Mouse (Mus musculus) midbrain, postnatal 0 days (tissue): ENCODE results near the gene Traf2. TPM values are rescaled to one million over a fixed set of nuclear protein-coding genes. Genes with fewer than 3 reads are reported as not detected.

Source experiments
- ATAC-seq: fragments of 200-750 bp; cut with Nextera tagmentation; 2 replicates; pipeline ENCODE4 v1.8.0; 2017; ENCODE audit warnings: moderate number of reproducible peaks, mild to moderate bottlenecking, moderate TSS enrichment, moderate library complexity; ENCODE audit not compliant: low FRiP score
- DNase-seq: peaks from one replicate; pipeline ENCODE4 v3.0.0-alpha.2; 2015; ENCODE audit warnings: low spot score
- H3K27ac ChIP-seq: fragments of 300-500 bp; sonication (generic); 2 replicates; pipeline ENCODE4 v1.5.1; 2014; ENCODE audit warnings: low read depth, mild to moderate bottlenecking, low read length, mixed read lengths
- H3K27me3 ChIP-seq: fragments of 300-500 bp; sonication (generic); 2 replicates; pipeline ENCODE4 v1.6.1; 2014; ENCODE audit warnings: low read length, control low read depth, mixed read lengths; ENCODE audit not compliant: insufficient read depth
- H3K36me3 ChIP-seq: fragments of 300-500 bp; sonication (generic); 2 replicates; pipeline ENCODE4 v1.6.1; 2014; ENCODE audit warnings: low read length, control low read depth, mixed read lengths; ENCODE audit not compliant: insufficient read depth
- H3K4me1 ChIP-seq: fragments of 300-500 bp; sonication (generic); 2 replicates; pipeline ENCODE4 v1.6.1; 2014; ENCODE audit warnings: mild to moderate bottlenecking, control low read depth, antibody characterized with exemption, low read length, mixed read lengths; ENCODE audit not compliant: insufficient read depth
- H3K4me2 ChIP-seq: fragments of 300-500 bp; sonication (generic); 2 replicates; pipeline ENCODE4 v1.6.1; 2014; ENCODE audit warnings: low read depth, mild to moderate bottlenecking, low read length, mixed read lengths; ENCODE audit not compliant: poor library complexity, severe bottlenecking
- H3K4me3 ChIP-seq: fragments of 300-500 bp; sonication (generic); 2 replicates; pipeline ENCODE4 v1.5.1; 2014; ENCODE audit warnings: low read depth, mild to moderate bottlenecking, low read length, moderate library complexity
- H3K9ac ChIP-seq: fragments of 300-500 bp; sonication (generic); replicated peaks from 2 replicates; pipeline ENCODE4 v1.6.1; 2014; ENCODE audit warnings: mild to moderate bottlenecking, low read length, moderate library complexity, mixed read lengths; ENCODE audit not compliant: poor library complexity, severe bottlenecking
- H3K9me3 ChIP-seq: fragments of 300-500 bp; sonication (generic); 2 replicates; pipeline ENCODE4 v1.6.1; 2016; ENCODE audit warnings: low read length, control low read depth
- CTCF ChIP-seq: IDR thresholded peaks from 2 replicates; pipeline ENCODE4 v1.5.1; 2016; ENCODE audit warnings: antibody characterized with exemption, mild to moderate bottlenecking
- WGBS: fragments of 180-500 bp; shearing (Covaris S2); extraction: QIAGEN DNeasy Blood & Tissue Kit; methylation state at CpG from one replicate; pipeline ENCODE4 v1.1.7; 2014; 5-methylcytosine and 5-hydroxymethylcytosine counted together
- polyA plus RNA-seq: library from polyadenylated mRNA; unstranded; fragments of >200 nt; fragmentation: Nextera tagmentation; extraction: Ambion mirVana; gene quantifications from 2 replicates; pipeline ENCODE4 v1.2.1, GENCODE M21; 2015
- total RNA-seq: library from RNA; depleted of rRNA; stranded (reverse); fragments of >200 nt; gene quantifications from 2 replicates; pipeline ENCODE4 v1.2.3, GENCODE M21; 2014

Gene Traf2
- total and polyA plus RNA-seq, 2 experiments from 2014 or later, result 5.5 to 7.0 TPM

DNA sequence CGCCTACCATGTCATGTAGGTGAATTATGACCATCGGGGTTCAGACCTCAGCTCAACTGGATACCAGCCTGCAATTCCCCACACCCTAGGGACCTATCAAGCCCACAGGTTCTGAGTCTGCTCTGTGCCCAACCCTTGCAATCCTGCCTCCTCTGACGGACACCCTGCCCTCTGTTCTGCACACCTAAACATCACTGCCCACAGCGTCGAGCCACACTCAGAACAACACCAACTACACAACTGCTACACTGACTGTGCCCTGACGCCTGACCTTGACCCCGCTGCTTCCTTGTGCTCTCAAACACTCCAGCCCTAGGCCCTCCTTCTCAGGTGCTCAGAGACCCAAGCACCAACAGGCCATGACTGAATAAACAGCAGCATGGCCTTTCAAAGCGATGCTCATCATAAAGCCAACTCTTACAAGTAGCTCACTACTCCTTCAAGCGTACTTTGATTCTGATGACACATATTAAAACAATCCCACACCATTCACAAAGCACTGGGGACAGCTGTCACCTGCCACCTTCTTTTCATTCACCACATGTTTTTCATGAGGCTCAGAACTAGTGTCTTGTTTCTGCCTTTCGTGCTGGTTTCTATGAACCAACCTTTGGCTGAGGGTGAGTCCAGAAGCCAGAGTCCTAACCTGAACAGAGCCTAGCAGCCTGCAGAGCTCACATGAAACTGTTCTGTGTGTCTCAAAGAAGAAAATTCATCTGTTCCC lies 4.9 kb downstream of the Traf2 start:
- ATAC-seq (no peak), DNase-seq (no peak)
- Histone ChIP-seq H3K4me2 (no peak overlapping the region), H3K27me3 (no peaks in the 10 kb centered on the region), H3K36me3 (0 out of 2 replicates have a peak, but pooled peaks cover 3% of the 10 kb centered on the region), H3K4me3 (no peak overlapping the region), H3K9ac (no peak overlapping the region), H3K4me1 (peaks cover 4% of the 10 kb centered on the region; the same call in 1 of the 2 replicates), H3K27ac (no peak overlapping the region), H3K9me3 (no peaks in the 10 kb centered on the region)
- no peak for TF ChIP-seq CTCF
- 94% methylated on average over 10 of the region's 10 CpGs for WGBS

- H3K36me3 ChIP-seq, result peaks cover 7% of the 10 kb centered on the region; the same call in 1 of the 2 replicates
- WGBS, result 92% methylated on average over 4 of the region's 4 CpGs
Observed at GRCm38 (mm10) chr2:25540541-25540948, 6.2 kb downstream of the Traf2 start.

DNA sequence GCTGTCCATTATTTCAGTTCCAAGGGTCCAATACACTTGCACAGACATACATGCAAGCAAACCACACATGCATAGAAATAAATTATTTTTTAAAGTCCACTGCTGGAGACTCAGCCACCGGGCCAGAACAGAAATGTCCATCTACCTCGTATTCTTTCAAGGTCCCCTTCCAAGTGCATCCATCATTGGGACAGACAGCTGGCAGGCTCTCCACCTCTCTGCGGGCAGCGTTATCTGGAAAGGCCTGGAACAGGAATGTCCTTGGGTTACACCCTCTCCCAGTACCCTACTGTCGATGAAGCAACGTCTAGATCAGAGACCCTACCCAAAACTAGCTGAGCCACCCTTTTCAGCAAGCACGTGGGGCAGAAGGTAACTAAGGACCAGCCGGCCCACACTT lies 10.2 kb downstream of the Traf2 start:
- Histone ChIP-seq H3K9ac (no peak overlapping the region), H3K4me3 (no peak overlapping the region), H3K27ac (no peak overlapping the region), H3K27me3 (no peaks in the 10 kb centered on the region), H3K9me3 (no peaks in the 10 kb centered on the region), H3K4me1 (no peaks in the 10 kb centered on the region), H3K36me3 (peaks cover 10% of the 10 kb centered on the region), H3K4me2 (no peak overlapping the region)
- no peak for TF ChIP-seq CTCF
- WGBS, result 93% methylated on average over 8 of the region's 8 CpGs
- DNase-seq (no peak), ATAC-seq (no peak)

More at GRCm38 (mm10) chr2:25540541-25540948, 6.2 kb downstream of the Traf2 start:
- H3K4me3 ChIP-seq, result no peak overlapping the region
- no peak overlapping the region for H3K27ac ChIP-seq
- TF ChIP-seq CTCF, result no peak
- H3K4me2 ChIP-seq, result no peak overlapping the region
- DNase-seq (no peak), ATAC-seq (no peak)
- no peaks in the 10 kb centered on the region for H3K9me3 ChIP-seq
- no peaks in the 10 kb centered on the region for H3K4me1 ChIP-seq
- H3K9ac ChIP-seq, result no peak overlapping the region
- no peaks in the 10 kb centered on the region for H3K27me3 ChIP-seq

- Histone ChIP-seq H3K9ac (no peak overlapping the region), H3K36me3 (peaks cover 14% of the 10 kb centered on the region), H3K4me1 (no peaks in the 10 kb centered on the region), H3K27me3 (no peaks in the 10 kb centered on the region), H3K9me3 (no peaks in the 10 kb centered on the region), H3K4me2 (no peak overlapping the region), H3K4me3 (no peak overlapping the region), H3K27ac (no peak overlapping the region)
- no peak for TF ChIP-seq CTCF
- 100% methylated on average over 2 of the region's 2 CpGs for WGBS
- DNase-seq (no peak), ATAC-seq (no peak)
Observed at GRCm38 (mm10) chr2:25534866-25535182, 11.9 kb downstream of the Traf2 start.

GRCm38 (mm10) chr2:25534178-25534865 lies 12.4 kb downstream of the Traf2 start:
- Histone ChIP-seq H3K4me2 (no peak overlapping the region), H3K36me3 (peaks cover 14% of the 10 kb centered on the region), H3K27me3 (no peaks in the 10 kb centered on the region), H3K9ac (no peak overlapping the region), H3K4me1 (no peaks in the 10 kb centered on the region), H3K27ac (no peak overlapping the region), H3K9me3 (no peaks in the 10 kb centered on the region), H3K4me3 (no peak overlapping the region)
- DNase-seq (peak; percentile 60), ATAC-seq (no peak)
- 80% methylated on average over 3 of the region's 3 CpGs for WGBS
- no peak for TF ChIP-seq CTCF

- Histone ChIP-seq H3K4me1 (no peaks in the 10 kb centered on the region), H3K9ac (no peak overlapping the region), H3K27ac (no peak overlapping the region), H3K4me3 (no peak overlapping the region), H3K9me3 (no peaks in the 10 kb centered on the region), H3K27me3 (no peaks in the 10 kb centered on the region), H3K4me2 (no peak overlapping the region), H3K36me3 (peaks cover 17% of the 10 kb centered on the region)
- ATAC-seq, result no peak
- no peak for DNase-seq
- WGBS, result 96% methylated on average over 2 of the region's 2 CpGs
- TF ChIP-seq CTCF, result no peak
Observed at GRCm38 (mm10) chr2:25533707-25534106, 13.0 kb downstream of the Traf2 start.
